Mouse (Mus musculus) lung, adult 2 months (tissue): ENCODE data around the gene Katnb1.

Experiments
- CTCF ChIP-seq: fragments of 200-500 bp; IDR thresholded peaks from 2 replicates; pipeline ENCODE4 v1.5.1; 2011; ENCODE audit warnings: mild to moderate bottlenecking, low read length, control low read depth; ENCODE audit not compliant: insufficient read depth
- POLR2A ChIP-seq: fragments of 200-500 bp; IDR thresholded peaks from 2 replicates; pipeline ENCODE4 v1.6.1; 2011; ENCODE audit warnings: low read depth, mild to moderate bottlenecking, control low read depth, low read length, borderline replicate concordance; ENCODE audit errors: extremely low read depth

DNA sequence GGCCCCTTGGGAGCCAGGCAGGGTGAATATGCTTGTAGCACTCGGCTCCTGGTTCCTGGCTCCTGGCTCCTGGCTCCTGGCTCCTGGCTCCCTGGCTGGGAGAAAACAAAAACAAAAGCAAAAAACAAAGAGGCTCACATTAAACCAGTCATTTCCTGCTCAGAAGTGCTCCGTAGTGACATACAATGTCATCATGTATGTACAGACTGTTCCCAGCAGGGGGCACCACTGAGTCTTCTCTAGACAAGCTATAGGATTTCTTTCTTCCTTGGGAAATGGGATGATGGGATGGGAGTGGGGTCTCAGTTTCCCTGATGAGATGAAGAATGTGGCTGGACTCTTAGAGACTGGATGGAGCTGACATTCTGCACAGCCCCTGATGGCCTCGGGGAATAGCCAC lies 13.4 kb upstream of the Katnb1 start:
- TF ChIP-seq CTCF (no peak), POLR2A (no peak)
